Mouse (Mus musculus) gastrocnemius, postnatal 4 days (tissue): ENCODE measurements around the gene Mmp20. TPM values are rescaled to one million over a fixed set of nuclear protein-coding genes. Genes with fewer than 3 reads are reported as not detected.

Experiments used
- DNase-seq, 2 experiments: peaks; one replicate each; pipeline ENCODE4 v3.0.0; 2021 to 2022; ENCODE audit warnings: low spot score in 2 of 2, mixed read lengths in 2 of 2
- long read RNA-seq, 2 experiments: library from polyadenylated mRNA; stranded (forward); transcript quantifications; one replicate each; pipeline ENCODE4 v2.0.0; 2021
- total RNA-seq, 2 experiments: library from RNA; stranded (reverse); gene quantifications; 2 replicates each; pipeline ENCODE4 v1.2.3; 2021

Mmp20 gene
- not detected for total RNA-seq
- long read RNA-seq, experiment 1: 0 reads
- long read RNA-seq, experiment 2: 0 reads

- no peak for DNase-seq
Observed at GRCm38 (mm10) chr9:7627931-7628330, at the start of gene Mmp20. Gene Mmp20 (plus strand): TSS chr9:7628231.

- no peak for DNase-seq
Observed at GRCm38 (mm10) chr9:7590063-7590462, 38.0 kb upstream of the Mmp20 start.

GRCm38 (mm10) chr9:7593272-7593812, 34.7 kb upstream of the Mmp20 start:
- DNase-seq: no peak

GRCm38 (mm10) chr9:7594816-7595540, 33.1 kb upstream of the Mmp20 start:
- peak; percentile 45 to 78 for DNase-seq

- peak; percentile 24 to 48 for DNase-seq
Observed at GRCm38 (mm10) chr9:7602982-7603742, 24.9 kb upstream of the Mmp20 start.

- no peak for DNase-seq
Observed at GRCm38 (mm10) chr9:7604005-7604404, 24.0 kb upstream of the Mmp20 start.

- DNase-seq: no peak
Observed at GRCm38 (mm10) chr9:7605638-7606037, 22.4 kb upstream of the Mmp20 start.

GRCm38 (mm10) chr9:7622582-7622981, 5.4 kb upstream of the Mmp20 start:
- DNase-seq: no peak

- no peak for DNase-seq
Observed at GRCm38 (mm10) chr9:7633936-7634335, 5.9 kb downstream of the Mmp20 start.

GRCm38 (mm10) chr9:7647901-7648300, 19.9 kb downstream of the Mmp20 start:
- DNase-seq: no peak

GRCm38 (mm10) chr9:7650397-7651180, 22.6 kb downstream of the Mmp20 start:
- DNase-seq: no peak

GRCm38 (mm10) chr9:7652351-7653085, 24.5 kb downstream of the Mmp20 start:
- DNase-seq: no peak

- no peak for DNase-seq
Observed at GRCm38 (mm10) chr9:7657946-7658345, 29.9 kb downstream of the Mmp20 start.

GRCm38 (mm10) chr9:7659469-7660020, 31.5 kb downstream of the Mmp20 start:
- no peak for DNase-seq

GRCm38 (mm10) chr9:7661371-7661770, 33.3 kb downstream of the Mmp20 start:
- no peak for DNase-seq

- no peak for DNase-seq
Observed at GRCm38 (mm10) chr9:7669674-7670073, 41.6 kb downstream of the Mmp20 start.

- DNase-seq: no peak
Observed at GRCm38 (mm10) chr9:7672985-7673384, 45.0 kb downstream of the Mmp20 start.

- DNase-seq: no peak
Observed at GRCm38 (mm10) chr9:7678154-7678837, 50.3 kb downstream of the Mmp20 start.

- no peak for DNase-seq
Observed at GRCm38 (mm10) chr9:7682081-7682618, 54.1 kb downstream of the Mmp20 start.
